In genomic region chr14:77563922-77564321, GRCm38 (mm10) we compare ENCODE assay signal across 20 mouse cellular contexts.
DNase-seq lines count a peak whose midpoint lies in the region; ATAC-seq and TF ChIP-seq lines count a peak whose summit lies in the region.
"Had no signal": no experiment of that assay in that cellular context is flagged by ENCODE, and none has a peak within 500 bp of the region (broad histone marks: within the 10 kb centered on the region; RNA-seq: fewer than 3 reads in every experiment).

No protein-coding gene starts in this region.

- no peak overlapping the region for H3K4me2 ChIP-seq in forebrain, embryonic 15.5 days (replicated peaks)
- H3K4me2 ChIP-seq: embryonic facial prominence, embryonic 12.5 days; heart, embryonic 11.5 days; heart, embryonic 15.5 days; hindbrain, embryonic 15.5 days had no signal

- TF ChIP-seq POLR2A in brain, embryonic 14.5 days (IDR thresholded peaks at IDR 0.05; ENCODE audit: borderline replicate concordance, extremely low read depth, insufficient read depth, insufficient read length, poor library complexity, severe bottlenecking): no peak

- WGBS in forebrain, embryonic 15.5 days: 40% methylated on average over 5 of the region's 5 CpGs

- peak overlapping the region; percentile 59 for H3K27ac ChIP-seq in layer of hippocampus, adult 2 months
- H3K27ac ChIP-seq in forebrain, embryonic 15.5 days (replicated peaks): no peak overlapping the region
- H3K27ac ChIP-seq: embryonic facial prominence, embryonic 12.5 days; heart, embryonic 15.5 days; hindbrain, embryonic 15.5 days had no signal

- DNase-seq in heart, adult 11 months: peak; percentile 29
- no peak for DNase-seq in heart, postnatal 10 days
- DNase-seq in layer of hippocampus, adult 2 months (ENCODE audit: low spot score in 2 of 2): no peak
- DNase-seq in layer of hippocampus, adult 18-20 months (ENCODE audit: low spot score in 2 of 2): no peak
- DNase-seq in brain, embryonic 14.5 days (ENCODE audit: low read depth): peak; percentile 76
- no peak for DNase-seq in kidney, adult 11 months
- DNase-seq: adrenal gland, adult 8-10 months; adrenal gland, postnatal 36 days; cerebellum, adult 11 months; cerebellum, adult 9-10 months; cerebellum, postnatal 25 days; gastrocnemius, postnatal 36 days; heart, adult 18-20 months; heart, postnatal 36 days; kidney, adult 18-20 months had no signal

- no peaks in the 10 kb centered on the region for H3K27me3 ChIP-seq in forebrain, embryonic 15.5 days
- H3K27me3 ChIP-seq: embryonic facial prominence, embryonic 12.5 days; heart, embryonic 15.5 days; hindbrain, embryonic 15.5 days had no signal

- no peak overlapping the region for H3K9ac ChIP-seq in forebrain, embryonic 15.5 days (replicated peaks)
- H3K9ac ChIP-seq: embryonic facial prominence, embryonic 12.5 days; heart, embryonic 15.5 days; hindbrain, embryonic 15.5 days had no signal

- no peaks in the 10 kb centered on the region for H3K9me3 ChIP-seq in forebrain, embryonic 15.5 days
- H3K9me3 ChIP-seq: embryonic facial prominence, embryonic 12.5 days; heart, embryonic 15.5 days; hindbrain, embryonic 15.5 days had no signal

- no peak overlapping the region for H3K4me3 ChIP-seq in layer of hippocampus, adult 2 months
- no peak overlapping the region for H3K4me3 ChIP-seq in forebrain, embryonic 15.5 days
- H3K4me3 ChIP-seq: embryonic facial prominence, embryonic 12.5 days; heart, embryonic 15.5 days; hindbrain, embryonic 15.5 days had no signal

- intact Hi-C loops in heart, postnatal 10 days (cut with DNase I): no loop called here

- 0 out of 2 replicates have a peak, but pooled peaks cover 3% of the 10 kb centered on the region for H3K4me1 ChIP-seq in forebrain, embryonic 15.5 days
- H3K4me1 ChIP-seq: hindbrain, embryonic 15.5 days had no signal

- TF ChIP-seq CTCF in layer of hippocampus, adult 2 months (conservative IDR thresholded peaks at IDR 0.05): no peak
- no peak for TF ChIP-seq CTCF in brain, embryonic 14.5 days (IDR thresholded peaks at IDR 0.05; ENCODE audit: borderline replicate concordance, extremely low read depth, insufficient read depth, insufficient read length)

- H3K36me3 ChIP-seq in forebrain, embryonic 15.5 days: no peaks in the 10 kb centered on the region
- H3K36me3 ChIP-seq: embryonic facial prominence, embryonic 12.5 days; heart, embryonic 15.5 days; hindbrain, embryonic 15.5 days had no signal

- ATAC-seq in forebrain, embryonic 15.5 days (replicated peaks): 0 out of 2 replicates have a peak, but pooled peaks have one; percentile 19

Comparison
In these comparisons a context has a peak if more than half of its experiments do, and no peak if none do; other contexts are left out.
1. DNase-seq: peak in heart, adult 11 months (single experiment) and brain, embryonic 14.5 days (single experiment); none in heart, postnatal 10 days (0 of 2), layer of hippocampus, adult 2 months (0 of 2), layer of hippocampus, adult 18-20 months (0 of 2) and kidney, adult 11 months (single experiment).